ENCODE assay signal across 13 mouse cellular contexts in genomic region chr11:99252671-99253070, GRCm38 (mm10).
A peak's percentile ranks its signal among the peaks of the same experiment; 100 is the strongest.
DNase-seq lines count a peak whose midpoint lies in the region.
"Had no signal": no experiment of that assay in that cellular context is flagged by ENCODE, and none has a peak within 500 bp of the region (broad histone marks: within the 10 kb centered on the region; RNA-seq: fewer than 3 reads in every experiment).

No protein-coding gene starts in this region.

- DNase-seq in cerebellum, adult 9-10 months: peak; percentile 54
- no peak for DNase-seq in cerebellum, adult 11 months
- DNase-seq in heart, adult 11 months: peak; percentile 51
- no peak for DNase-seq in heart, adult 9 months (ENCODE audit: low spot score in 2 of 2)
- DNase-seq in brain, adult 2 months (ENCODE audit: low read depth, low spot score): peak; percentile 70
- peak; percentile 33 to 50 for DNase-seq in cerebellum, postnatal 36 days
- DNase-seq: adrenal gland, adult 8-10 months; adrenal gland, postnatal 36 days; forebrain, postnatal 0 days; gastrocnemius, postnatal 14 days; heart, postnatal 36 days; kidney, adult 11 months; kidney, adult 9 months had no signal

Comparison
In these comparisons a context has a peak if more than half of its experiments do, and no peak if none do; other contexts are left out.
1. DNase-seq: peak in cerebellum, adult 9-10 months (single experiment), heart, adult 11 months (single experiment), brain, adult 2 months (single experiment) and cerebellum, postnatal 36 days (2 of 2); none in cerebellum, adult 11 months (single experiment) and heart, adult 9 months (0 of 2).